Mouse (Mus musculus) right cerebral cortex, adult 18-20 months (tissue): ENCODE results near the gene Itih5.

Experiments used
- DNase-seq: peaks from one replicate; pipeline ENCODE4 v3.0.0; 2022; ENCODE audit warnings: mixed read lengths

Itih5 gene

GRCm38 (mm10) chr2:10153201-10154075, at the start of gene Itih5:
Gene Itih5 (plus strand): TSS chr2:10153571.
- no peak for DNase-seq

- no peak for DNase-seq
Observed at GRCm38 (mm10) chr2:10108535-10109189, 44.7 kb upstream of the Itih5 start.

- no peak for DNase-seq
Observed at GRCm38 (mm10) chr2:10118751-10119150, 34.6 kb upstream of the Itih5 start.

- DNase-seq, result no peak
Observed at GRCm38 (mm10) chr2:10119276-10119675, 34.1 kb upstream of the Itih5 start.

- no peak for DNase-seq
Observed at GRCm38 (mm10) chr2:10121826-10122225, 31.5 kb upstream of the Itih5 start.

- no peak for DNase-seq
Observed at GRCm38 (mm10) chr2:10126122-10126521, 27.2 kb upstream of the Itih5 start.

- DNase-seq, result no peak
Observed at GRCm38 (mm10) chr2:10127471-10127870, 25.9 kb upstream of the Itih5 start.

GRCm38 (mm10) chr2:10128571-10128970, 24.8 kb upstream of the Itih5 start:
- DNase-seq, result no peak

- DNase-seq, result peak; percentile 58
Observed at GRCm38 (mm10) chr2:10130341-10130990, 22.9 kb upstream of the Itih5 start.

GRCm38 (mm10) chr2:10131296-10131695, 22.1 kb upstream of the Itih5 start, which contains the start of gene Itih2:
Gene Itih2 (minus strand): TSS chr2:10131396.
- no peak for DNase-seq

- no peak for DNase-seq
Observed at GRCm38 (mm10) chr2:10132128-10132527, 21.2 kb upstream of the Itih5 start.

- DNase-seq, result no peak
Observed at GRCm38 (mm10) chr2:10133941-10134340, 19.4 kb upstream of the Itih5 start.

GRCm38 (mm10) chr2:10137320-10137719, 16.1 kb upstream of the Itih5 start:
- no peak for DNase-seq

- DNase-seq, result no peak
Observed at GRCm38 (mm10) chr2:10140456-10140855, 12.9 kb upstream of the Itih5 start.

GRCm38 (mm10) chr2:10142472-10143454, 10.6 kb upstream of the Itih5 start:
- peak; percentile 64 for DNase-seq

- DNase-seq, result no peak
Observed at GRCm38 (mm10) chr2:10145514-10145913, 7.9 kb upstream of the Itih5 start.

GRCm38 (mm10) chr2:10147176-10147575, 6.2 kb upstream of the Itih5 start:
- peak; percentile 48 for DNase-seq

GRCm38 (mm10) chr2:10152590-10152989, 781 bp upstream of the Itih5 start:
- DNase-seq, result no peak

- DNase-seq, result no peak
Observed at GRCm38 (mm10) chr2:10157184-10157583, 3.8 kb downstream of the Itih5 start.

GRCm38 (mm10) chr2:10162011-10162410, 8.6 kb downstream of the Itih5 start:
- no peak for DNase-seq

GRCm38 (mm10) chr2:10166635-10167034, 13.3 kb downstream of the Itih5 start:
- DNase-seq, result no peak

GRCm38 (mm10) chr2:10167283-10167682, 13.9 kb downstream of the Itih5 start:
- no peak for DNase-seq
